In the genomic region with DNA sequence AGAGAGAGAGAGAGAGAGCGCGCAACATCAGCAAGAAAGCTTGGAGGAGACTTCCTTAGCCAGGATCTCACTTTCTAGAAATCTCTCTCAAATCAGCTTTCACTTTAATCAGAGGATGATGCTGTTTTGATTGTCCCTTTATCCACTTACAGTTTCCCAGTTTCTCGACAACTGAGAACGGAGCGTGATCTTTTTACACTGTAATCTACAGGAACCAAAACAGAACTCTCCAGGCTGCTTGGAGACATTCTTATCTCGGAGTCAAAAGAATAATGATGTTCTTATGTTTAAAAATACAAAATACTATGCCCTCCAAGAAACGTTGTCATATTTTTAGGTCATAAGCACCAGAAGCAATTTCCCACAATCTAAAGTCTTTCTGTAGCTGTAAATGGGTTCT, we compare ENCODE assay signal across 22 mouse cellular contexts.
A peak's percentile ranks its signal among the peaks of the same experiment; 100 is the strongest.
DNase-seq lines count a peak whose midpoint lies in the region; ATAC-seq and TF ChIP-seq lines count a peak whose summit lies in the region.
"Had no signal": no experiment of that assay in that cellular context is flagged by ENCODE, and none has a peak within 500 bp of the region (broad histone marks: within the 10 kb centered on the region; RNA-seq: fewer than 3 reads in every experiment).

No protein-coding gene starts in this region.

- H3K36me3 ChIP-seq in heart, embryonic 13.5 days = no peaks in the 10 kb centered on the region
- no peaks in the 10 kb centered on the region for H3K36me3 ChIP-seq in heart, embryonic 11.5 days (ENCODE audit: control insufficient read depth, insufficient read depth, low read length)
- H3K36me3 ChIP-seq in liver, postnatal 0 days (replicated peaks; ENCODE audit: insufficient read depth, low read length) = no peaks in the 10 kb centered on the region
- no peaks in the 10 kb centered on the region for H3K36me3 ChIP-seq in liver, embryonic 12.5 days
- H3K36me3 ChIP-seq: G1E had no signal

- peak overlapping the region; percentile 16; the same call in 1 of the 2 replicates for H3K4me2 ChIP-seq in heart, embryonic 13.5 days
- H3K4me2 ChIP-seq in heart, embryonic 11.5 days = no peak overlapping the region
- no peak overlapping the region for H3K4me2 ChIP-seq in liver, postnatal 0 days (ENCODE audit: low read depth, low read length)
- H3K4me2 ChIP-seq in liver, embryonic 12.5 days = no peak overlapping the region

- no peak for DNase-seq in liver, postnatal 0 days
- peak; percentile 1 for DNase-seq in brain, adult 2 months (ENCODE audit: low read depth, low spot score)
- DNase-seq in right cerebral cortex, adult 2 months (ENCODE audit: low spot score in 2 of 2) = no peak
- DNase-seq: adrenal gland, adult 2 months; adrenal gland, adult 8-10 months; adrenal gland, postnatal 10 days; adrenal gland, postnatal 14 days; adrenal gland, postnatal 25 days; adrenal gland, postnatal 36 days; B cell, adult 2 months; cerebellum, adult 11 months; cerebellum, adult 11-12 months; cerebellum, adult 18-20 months; cerebellum, adult 2 months had no signal

- 0 out of 2 replicates have a peak overlapping the region, but pooled peaks have one; percentile 5 for H3K27ac ChIP-seq in heart, embryonic 13.5 days (replicated peaks)
- no peak overlapping the region for H3K27ac ChIP-seq in heart, embryonic 11.5 days (ENCODE audit: low read depth, low read length)
- no peak overlapping the region for H3K27ac ChIP-seq in liver, postnatal 0 days (ENCODE audit: low read depth)
- H3K27ac ChIP-seq in liver, embryonic 12.5 days = no peak overlapping the region

- H3K27me3 ChIP-seq in heart, embryonic 13.5 days (replicated peaks) = no peaks in the 10 kb centered on the region
- no peaks in the 10 kb centered on the region for H3K27me3 ChIP-seq in heart, embryonic 11.5 days (ENCODE audit: control insufficient read depth, insufficient read depth, low read length)
- H3K27me3 ChIP-seq in liver, postnatal 0 days (ENCODE audit: insufficient read depth, low read length) = no peaks in the 10 kb centered on the region
- no peaks in the 10 kb centered on the region for H3K27me3 ChIP-seq in liver, embryonic 12.5 days (replicated peaks)
- H3K27me3 ChIP-seq: CH12.LX, Patski had no signal

- TF ChIP-seq EP300 in liver, postnatal 0 days (IDR thresholded peaks at IDR 0.05; ENCODE audit: low read depth) = 0 out of 2 replicates have a peak, but pooled peaks have one; percentile 11

- no peak overlapping the region for H3K4me3 ChIP-seq in heart, embryonic 13.5 days
- no peak overlapping the region for H3K4me3 ChIP-seq in heart, embryonic 11.5 days (ENCODE audit: low read depth, low read length)
- no peak overlapping the region for H3K4me3 ChIP-seq in liver, postnatal 0 days (ENCODE audit: low read depth, low read length)
- no peak overlapping the region for H3K4me3 ChIP-seq in liver, embryonic 12.5 days

- H3K9ac ChIP-seq in heart, embryonic 13.5 days = no peak overlapping the region
- no peak overlapping the region for H3K9ac ChIP-seq in heart, embryonic 11.5 days (ENCODE audit: low read depth, low read length)
- no peak overlapping the region for H3K9ac ChIP-seq in liver, postnatal 0 days (replicated peaks)
- no peak overlapping the region for H3K9ac ChIP-seq in liver, embryonic 12.5 days

- H3K4me1 ChIP-seq in heart, embryonic 13.5 days = peaks cover 5% of the 10 kb centered on the region; the same call in 1 of the 2 replicates
- H3K4me1 ChIP-seq in heart, embryonic 11.5 days (ENCODE audit: control insufficient read depth, insufficient read depth, low read length) = no peaks in the 10 kb centered on the region
- H3K4me1 ChIP-seq in liver, postnatal 0 days (ENCODE audit: insufficient read depth) = no peaks in the 10 kb centered on the region; the same call in 1 of the 2 replicates
- 0 out of 2 replicates have a peak, but pooled peaks cover 2% of the 10 kb centered on the region for H3K4me1 ChIP-seq in liver, embryonic 12.5 days

- ATAC-seq in heart, embryonic 13.5 days (ENCODE audit: extremely low read depth, insufficient number of reproducible peaks, low FRiP score, low TSS enrichment) = no peak
- ATAC-seq in heart, embryonic 11.5 days (replicated peaks; ENCODE audit: insufficient number of reproducible peaks, low FRiP score, low TSS enrichment) = no peak
- no peak for ATAC-seq in liver, postnatal 0 days
- ATAC-seq in liver, embryonic 12.5 days = no peak
- ATAC-seq: activated CD4-positive, CD25-positive, alpha-beta regulatory T cell, adult 4 months; CD4-positive, CD25-positive, alpha-beta regulatory T cell, adult 4 months; Patski had no signal

- no peaks in the 10 kb centered on the region for H3K9me3 ChIP-seq in heart, embryonic 13.5 days
- H3K9me3 ChIP-seq in heart, embryonic 11.5 days (replicated peaks; ENCODE audit: control insufficient read depth, low read length) = no peaks in the 10 kb centered on the region
- no peaks in the 10 kb centered on the region for H3K9me3 ChIP-seq in liver, postnatal 0 days (ENCODE audit: low read length)
- no peaks in the 10 kb centered on the region for H3K9me3 ChIP-seq in liver, embryonic 12.5 days (replicated peaks)
- H3K9me3 ChIP-seq: G1E had no signal

- no peak for TF ChIP-seq CTCF in liver, postnatal 0 days (IDR thresholded peaks at IDR 0.05; ENCODE audit: low read depth)

- WGBS in heart, embryonic 13.5 days = 51% methylated on average over 7 of the region's 7 CpGs
- 54% methylated on average over 7 of the region's 7 CpGs for WGBS in heart, embryonic 11.5 days (ENCODE audit: insufficient replicate concordance)
- 61% methylated on average over 7 of the region's 7 CpGs for WGBS in liver, postnatal 0 days (ENCODE audit: insufficient replicate concordance)
- WGBS in liver, embryonic 12.5 days (ENCODE audit: insufficient replicate concordance) = 58% methylated on average over 7 of the region's 7 CpGs
